Mouse (Mus musculus) hindbrain, postnatal 0 days (tissue): ENCODE measurements around the gene Ltbp1. TPM values are rescaled to one million over a fixed set of nuclear protein-coding genes. Genes with fewer than 3 reads are reported as not detected.

Source experiments
- ATAC-seq: fragments of 200-750 bp; cut with Nextera tagmentation; 2 replicates; pipeline ENCODE4 v1.8.0; 2017; ENCODE audit warnings: mild to moderate bottlenecking, moderate TSS enrichment, moderate library complexity
- DNase-seq: peaks from one replicate; pipeline ENCODE4 v3.0.0-alpha.2; 2015; ENCODE audit warnings: low spot score
- H3K27ac ChIP-seq: fragments of 300-500 bp; sonication (generic); 2 replicates; pipeline ENCODE4 v1.5.1; 2014; ENCODE audit warnings: mild to moderate bottlenecking
- H3K27me3 ChIP-seq: fragments of 300-500 bp; sonication (generic); 2 replicates; pipeline ENCODE4 v1.6.1; 2014; ENCODE audit warnings: low read length, mixed read lengths; ENCODE audit not compliant: insufficient read depth
- H3K36me3 ChIP-seq: fragments of 300-500 bp; sonication (generic); 2 replicates; pipeline ENCODE4 v1.6.1; 2014; ENCODE audit warnings: low read length, mixed read lengths; ENCODE audit not compliant: insufficient read depth
- H3K4me1 ChIP-seq: fragments of 300-500 bp; sonication (generic); 2 replicates; pipeline ENCODE4 v1.6.1; 2014; ENCODE audit warnings: antibody characterized with exemption, low read length, mixed read lengths; ENCODE audit not compliant: insufficient read depth
- H3K4me2 ChIP-seq: fragments of 300-500 bp; sonication (generic); 2 replicates; pipeline ENCODE4 v1.6.1; 2014; ENCODE audit warnings: low read depth, mild to moderate bottlenecking, low read length, moderate library complexity, mixed read lengths
- H3K4me3 ChIP-seq: fragments of 300-500 bp; sonication (generic); 2 replicates; pipeline ENCODE4 v1.5.1; 2014; ENCODE audit warnings: low read length
- H3K9ac ChIP-seq: fragments of 300-500 bp; sonication (generic); replicated peaks from 2 replicates; pipeline ENCODE4 v1.6.1; 2014; ENCODE audit warnings: mild to moderate bottlenecking, low read length, moderate library complexity, mixed read lengths
- H3K9me3 ChIP-seq: fragments of 300-500 bp; sonication (generic); 2 replicates; pipeline ENCODE4 v1.6.1; 2016; ENCODE audit warnings: low read length, mixed read lengths
- CTCF ChIP-seq: IDR thresholded peaks from 2 replicates; pipeline ENCODE4 v1.5.1; 2016; ENCODE audit warnings: antibody characterized with exemption, control low read depth, low read depth
- WGBS: fragments of 180-500 bp; shearing (Covaris S2); extraction: QIAGEN DNeasy Blood & Tissue Kit; methylation state at CpG from one replicate; pipeline ENCODE4 v1.1.7; 2014; 5-methylcytosine and 5-hydroxymethylcytosine counted together
- polyA plus RNA-seq: library from polyadenylated mRNA; unstranded; fragments of >200 nt; fragmentation: Nextera tagmentation; extraction: Ambion mirVana; gene quantifications from 2 replicates; pipeline ENCODE4 v1.2.1, GENCODE M21; 2015
- total RNA-seq: library from RNA; depleted of rRNA; stranded (reverse); fragments of >200 nt; gene quantifications from 2 replicates; pipeline ENCODE4 v1.2.3, GENCODE M21; 2014

The Ltbp1 gene
- total and polyA plus RNA-seq, 2 experiments from 2014 or later, result 1.7 to 5.0 TPM

DNA sequence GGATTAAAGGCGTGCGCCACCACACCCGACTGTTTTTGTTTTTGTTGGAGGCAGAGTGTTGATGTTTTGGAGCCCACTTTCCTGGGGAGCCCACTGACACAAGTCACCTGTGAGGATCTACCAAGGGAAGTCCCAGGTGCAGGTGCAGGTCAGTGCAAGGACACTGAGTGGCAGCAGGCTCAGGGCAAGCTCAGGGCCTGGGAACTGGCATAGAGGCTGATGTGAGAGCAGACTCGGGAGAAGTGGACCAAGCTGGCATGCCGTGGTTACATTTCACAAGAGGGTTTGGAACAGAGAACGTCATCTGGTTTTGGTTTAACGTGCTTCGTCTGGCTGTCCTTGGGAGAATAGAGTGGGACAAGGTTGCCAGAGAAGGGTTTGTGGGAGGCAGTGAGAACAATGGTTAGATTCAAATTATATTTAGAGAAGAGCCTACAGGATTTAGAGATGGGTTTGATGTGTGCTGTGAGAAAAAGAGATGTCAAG is 46.1 kb downstream of the Ltbp1 start:
- ATAC-seq, result no peak
- WGBS, result 90% methylated on average over 8 of the region's 8 CpGs
- H3K36me3 ChIP-seq, result no peaks in the 10 kb centered on the region
- no peak overlapping the region for H3K4me3 ChIP-seq
- no peaks in the 10 kb centered on the region for H3K27me3 ChIP-seq
- H3K4me2 ChIP-seq, result no peak overlapping the region
- no peaks in the 10 kb centered on the region for H3K9me3 ChIP-seq
- no peak for TF ChIP-seq CTCF
- no peak for DNase-seq
- H3K9ac ChIP-seq, result no peak overlapping the region
- no peak overlapping the region for H3K27ac ChIP-seq
- no peaks in the 10 kb centered on the region for H3K4me1 ChIP-seq

DNA sequence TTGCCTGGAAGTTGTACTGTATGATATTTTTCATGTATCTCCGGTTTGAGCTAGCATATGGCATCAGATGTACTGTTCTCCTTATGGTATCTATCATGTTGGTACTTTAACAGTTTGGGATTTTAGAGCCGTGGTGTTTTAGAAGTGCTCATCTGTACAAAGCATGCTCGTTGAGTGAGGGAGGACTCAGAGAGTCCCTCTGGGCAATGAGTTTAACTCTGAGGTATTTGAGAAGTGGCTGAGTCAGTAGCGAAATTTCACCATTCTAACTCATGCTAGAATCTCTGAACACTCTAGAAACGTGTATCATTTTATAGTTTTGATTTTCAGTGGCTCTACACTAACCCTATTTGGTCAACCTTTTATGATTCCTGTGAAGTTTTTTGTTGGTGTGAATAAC is 49.9 kb downstream of the Ltbp1 start:
- DNase-seq (no peak), ATAC-seq (no peak)
- H3K27ac ChIP-seq, result no peak overlapping the region
- no peak overlapping the region for H3K4me3 ChIP-seq
- TF ChIP-seq CTCF, result no peak
- H3K9me3 ChIP-seq, result no peaks in the 10 kb centered on the region
- H3K4me1 ChIP-seq, result no peaks in the 10 kb centered on the region
- no peak overlapping the region for H3K9ac ChIP-seq
- H3K4me2 ChIP-seq, result no peak overlapping the region
- no peaks in the 10 kb centered on the region for H3K27me3 ChIP-seq
- H3K36me3 ChIP-seq, result no peaks in the 10 kb centered on the region
- 81% methylated on average over 5 of the region's 5 CpGs for WGBS

DNA sequence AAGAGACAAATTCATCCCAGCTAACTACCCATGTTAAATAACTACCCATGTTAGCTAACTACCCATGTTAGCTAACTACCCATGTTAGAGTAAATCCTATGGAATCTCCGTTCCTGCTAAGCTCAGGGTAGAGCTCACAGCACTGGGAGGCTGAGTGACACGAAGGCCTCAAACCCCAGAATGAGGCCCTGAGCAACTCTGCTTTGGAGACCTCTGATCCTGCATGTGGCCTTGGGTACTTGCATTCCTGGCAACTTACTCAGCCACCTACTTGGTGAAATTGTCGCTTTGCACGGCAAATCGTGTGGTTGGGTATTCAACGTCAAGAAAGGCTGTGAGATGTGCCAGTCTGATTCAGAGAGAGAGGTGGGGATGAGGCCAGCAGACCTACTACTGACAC is 50.6 kb downstream of the Ltbp1 start:
- no peak for ATAC-seq
- Histone ChIP-seq H3K4me1 (no peaks in the 10 kb centered on the region), H3K4me3 (no peak overlapping the region), H3K9me3 (no peaks in the 10 kb centered on the region), H3K4me2 (no peak overlapping the region), H3K27ac (no peak overlapping the region), H3K27me3 (no peaks in the 10 kb centered on the region), H3K9ac (no peak overlapping the region), H3K36me3 (no peaks in the 10 kb centered on the region)
- DNase-seq, result no peak
- 88% methylated on average over 6 of the region's 6 CpGs for WGBS
- TF ChIP-seq CTCF, result no peak

DNA sequence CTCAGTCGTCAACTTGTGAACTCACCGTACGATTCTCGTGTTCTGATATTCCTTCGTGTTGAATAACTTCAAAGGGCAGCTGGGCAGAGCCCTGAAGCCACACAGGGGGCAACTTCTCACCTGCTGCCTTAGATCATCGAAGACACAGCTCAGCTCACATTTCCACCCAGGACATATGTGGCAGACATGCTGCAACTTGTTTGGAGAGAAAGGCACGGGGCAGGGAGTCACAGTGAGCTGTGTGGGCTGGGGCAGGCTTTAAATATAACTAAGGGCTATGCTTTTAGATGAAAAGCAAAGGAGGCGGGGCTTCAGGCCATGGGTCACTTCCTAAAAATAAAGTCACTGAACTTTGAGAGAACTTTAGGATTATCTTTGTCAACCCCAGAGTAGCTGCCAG is 51.3 kb downstream of the Ltbp1 start:
- ATAC-seq (no peak), DNase-seq (no peak)
- H3K4me1 ChIP-seq, result no peaks in the 10 kb centered on the region
- H3K4me3 ChIP-seq, result no peak overlapping the region
- H3K9ac ChIP-seq, result no peak overlapping the region
- no peak for TF ChIP-seq CTCF
- no peaks in the 10 kb centered on the region for H3K27me3 ChIP-seq
- H3K27ac ChIP-seq, result no peak overlapping the region
- no peaks in the 10 kb centered on the region for H3K9me3 ChIP-seq
- WGBS, result 46% methylated on average over 8 of the region's 8 CpGs
- H3K36me3 ChIP-seq, result no peaks in the 10 kb centered on the region
- no peak overlapping the region for H3K4me2 ChIP-seq

DNA sequence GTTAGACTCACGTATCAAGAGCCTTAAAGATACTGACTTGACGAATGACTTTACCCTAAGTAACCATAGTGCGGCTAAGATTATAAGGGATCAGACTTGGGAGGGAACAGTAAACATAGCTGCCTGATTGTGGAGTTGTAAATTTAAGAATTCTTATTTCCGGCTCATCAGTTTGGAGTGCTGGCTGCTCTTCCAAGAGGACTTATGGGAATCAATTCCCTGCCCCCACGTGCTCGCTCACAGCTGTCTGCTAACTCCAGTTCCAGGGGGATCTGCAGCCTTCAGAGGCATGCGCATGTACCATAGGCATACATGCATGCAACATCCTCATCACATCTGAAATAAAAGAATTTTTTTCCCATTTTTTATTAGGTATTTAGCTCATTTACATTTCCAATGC is 61.0 kb downstream of the Ltbp1 start:
- DNase-seq (no peak), ATAC-seq (no peak)
- 85% methylated on average over 7 of the region's 7 CpGs for WGBS
- Histone ChIP-seq H3K4me1 (no peaks in the 10 kb centered on the region), H3K27me3 (no peaks in the 10 kb centered on the region), H3K4me3 (no peak overlapping the region), H3K27ac (no peak overlapping the region), H3K4me2 (no peak overlapping the region), H3K9me3 (no peaks in the 10 kb centered on the region), H3K36me3 (no peaks in the 10 kb centered on the region), H3K9ac (no peak overlapping the region)
- no peak for TF ChIP-seq CTCF

DNA sequence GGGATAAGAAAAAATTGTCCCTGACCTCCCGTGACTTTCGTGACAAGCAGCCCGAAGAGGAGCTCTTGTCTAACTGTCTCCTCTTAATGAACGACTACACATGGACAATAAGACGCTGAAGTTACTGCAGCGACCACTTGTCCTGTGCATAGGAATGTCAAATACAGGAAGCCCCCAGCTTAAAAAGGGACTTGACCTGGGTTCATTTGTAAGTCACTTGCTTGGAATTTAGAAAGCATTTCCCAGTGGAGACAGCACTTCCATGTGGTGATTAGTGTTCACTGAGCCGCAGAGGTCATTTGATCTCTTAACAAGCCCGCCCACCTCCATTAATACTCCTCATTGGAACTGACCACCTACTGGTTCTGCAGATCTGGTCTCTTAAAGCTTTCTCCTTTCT is 61.9 kb downstream of the Ltbp1 start:
- no peak for TF ChIP-seq CTCF
- Histone ChIP-seq H3K36me3 (no peaks in the 10 kb centered on the region), H3K27me3 (no peaks in the 10 kb centered on the region), H3K4me1 (no peaks in the 10 kb centered on the region), H3K4me3 (no peak overlapping the region), H3K27ac (no peak overlapping the region), H3K4me2 (no peak overlapping the region), H3K9me3 (no peaks in the 10 kb centered on the region), H3K9ac (no peak overlapping the region)
- WGBS, result 10% methylated on average over 8 of the region's 8 CpGs
- ATAC-seq (no peak), DNase-seq (no peak)

DNA sequence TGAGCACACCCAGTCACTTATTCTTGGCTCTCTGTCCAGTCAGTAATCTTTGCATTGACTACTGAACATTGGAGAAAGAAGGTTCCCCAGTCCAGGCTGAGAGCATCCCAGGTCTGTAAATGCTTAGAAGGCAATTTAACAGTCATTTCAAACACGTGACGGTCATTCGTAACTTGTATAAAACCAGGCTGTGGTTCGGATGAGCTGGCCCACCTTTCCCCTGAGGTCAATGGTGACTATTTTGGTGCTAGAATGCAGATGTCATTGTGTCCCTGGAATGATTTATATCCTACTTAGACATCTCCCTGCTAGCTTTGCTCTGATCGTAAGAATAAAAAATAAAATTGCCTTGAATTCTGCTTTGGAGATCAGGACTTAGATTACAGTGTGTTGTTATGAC is 63.9 kb downstream of the Ltbp1 start:
- TF ChIP-seq CTCF, result no peak
- ATAC-seq, result no peak
- Histone ChIP-seq H3K4me2 (no peak overlapping the region), H3K27ac (no peak overlapping the region), H3K9ac (no peak overlapping the region), H3K9me3 (no peaks in the 10 kb centered on the region), H3K36me3 (no peaks in the 10 kb centered on the region), H3K27me3 (no peaks in the 10 kb centered on the region), H3K4me3 (no peak overlapping the region), H3K4me1 (no peaks in the 10 kb centered on the region)
- 85% methylated on average over 5 of the region's 5 CpGs for WGBS
- DNase-seq, result no peak
